Mouse (Mus musculus) neural tube, embryonic 15.5 days (tissue): ENCODE measurements around the gene Cacna1c. TPM values are rescaled to one million over a fixed set of nuclear protein-coding genes. Genes with fewer than 3 reads are reported as not detected.

ENCODE experiments used
- ATAC-seq: fragments of 200-750 bp; cut with Nextera tagmentation; 2 replicates; pipeline ENCODE4 v1.8.0; 2017; ENCODE audit warnings: mild to moderate bottlenecking, moderate TSS enrichment, moderate library complexity; ENCODE audit not compliant: low FRiP score
- H3K27ac ChIP-seq: fragments of 300-500 bp; sonication (generic); replicated peaks from 2 replicates; pipeline ENCODE4 v1.5.1; 2015; ENCODE audit warnings: mild to moderate bottlenecking, inconsistent platforms
- H3K27me3 ChIP-seq: fragments of 300-500 bp; sonication (generic); replicated peaks from 2 replicates; pipeline ENCODE4 v1.6.1; 2015; ENCODE audit warnings: inconsistent platforms
- H3K36me3 ChIP-seq: fragments of 300-500 bp; sonication (generic); 2 replicates; pipeline ENCODE4 v1.6.1; 2015; ENCODE audit warnings: inconsistent platforms
- H3K4me1 ChIP-seq: fragments of 300-500 bp; sonication (generic); 2 replicates; pipeline ENCODE4 v1.6.1; 2015; ENCODE audit warnings: inconsistent platforms
- H3K4me2 ChIP-seq: fragments of 300-500 bp; sonication (generic); 2 replicates; pipeline ENCODE4 v1.6.1; 2015; ENCODE audit warnings: inconsistent platforms, mild to moderate bottlenecking, moderate library complexity
- H3K4me3 ChIP-seq: fragments of 300-500 bp; sonication (generic); replicated peaks from 2 replicates; pipeline ENCODE4 v1.5.1; 2015; ENCODE audit warnings: mild to moderate bottlenecking, inconsistent platforms
- H3K9ac ChIP-seq: fragments of 300-500 bp; sonication (generic); replicated peaks from 2 replicates; pipeline ENCODE4 v1.6.1; 2015; ENCODE audit warnings: mild to moderate bottlenecking, inconsistent platforms
- H3K9me3 ChIP-seq: fragments of 300-500 bp; sonication (generic); replicated peaks from 2 replicates; pipeline ENCODE4 v1.6.1; 2016; ENCODE audit warnings: inconsistent platforms
- WGBS: fragments of 180-500 bp; shearing (Covaris S2); methylation state at CpG from one replicate; pipeline ENCODE4 v1.1.7; 2015; ENCODE audit warnings: mixed read lengths; 5-methylcytosine and 5-hydroxymethylcytosine counted together
- polyA plus RNA-seq: library from polyadenylated mRNA; unstranded; fragments of >200 nt; fragmentation: Nextera tagmentation; extraction: Ambion mirVana; gene quantifications from 2 replicates; pipeline ENCODE4 v1.2.1, GENCODE M21; 2015

The Cacna1c gene
- polyA plus RNA-seq, 1 experiment from 2014 or later: 7.4 TPM

GRCm38 (mm10) chr6:118810834-118811233 is 385.4 kb downstream of the Cacna1c start:
- Histone ChIP-seq H3K4me2 (no peak overlapping the region), H3K36me3 (no peaks in the 10 kb centered on the region), H3K4me1 (peaks cover 24% of the 10 kb centered on the region), H3K9me3 (no peaks in the 10 kb centered on the region), H3K4me3 (no peak overlapping the region), H3K9ac (no peak overlapping the region), H3K27me3 (no peaks in the 10 kb centered on the region), H3K27ac (no peak overlapping the region)
- no peak for ATAC-seq
- 25% methylated on average over 1 of the region's 1 CpGs for WGBS

- WGBS: 82% methylated on average over 4 of the region's 4 CpGs
- no peak for ATAC-seq
- Histone ChIP-seq H3K36me3 (no peaks in the 10 kb centered on the region), H3K27ac (no peak overlapping the region), H3K27me3 (no peaks in the 10 kb centered on the region), H3K4me1 (peaks cover 28% of the 10 kb centered on the region), H3K9me3 (no peaks in the 10 kb centered on the region), H3K4me3 (no peak overlapping the region), H3K9ac (no peak overlapping the region), H3K4me2 (no peak overlapping the region)
Measured at GRCm38 (mm10) chr6:118805139-118805538, 391.1 kb downstream of the Cacna1c start.

GRCm38 (mm10) chr6:118802286-118802685 is 393.9 kb downstream of the Cacna1c start:
- H3K4me3 ChIP-seq: no peak overlapping the region
- no peaks in the 10 kb centered on the region for H3K9me3 ChIP-seq
- H3K4me2 ChIP-seq: no peak overlapping the region
- no peaks in the 10 kb centered on the region for H3K36me3 ChIP-seq
- no peak overlapping the region for H3K9ac ChIP-seq
- H3K4me1 ChIP-seq: peaks cover 17% of the 10 kb centered on the region
- H3K27me3 ChIP-seq: no peaks in the 10 kb centered on the region
- WGBS: 57% methylated on average over 11 of the region's 11 CpGs
- ATAC-seq: no peak
- no peak overlapping the region for H3K27ac ChIP-seq

- H3K4me3 ChIP-seq: no peak overlapping the region
- ATAC-seq: no peak
- peaks cover 29% of the 10 kb centered on the region for H3K4me1 ChIP-seq
- no peak overlapping the region for H3K4me2 ChIP-seq
- H3K27ac ChIP-seq: no peak overlapping the region
- H3K9me3 ChIP-seq: no peaks in the 10 kb centered on the region
- no peaks in the 10 kb centered on the region for H3K27me3 ChIP-seq
- no peak overlapping the region for H3K9ac ChIP-seq
- WGBS: 80% methylated on average over 4 of the region's 4 CpGs
- H3K36me3 ChIP-seq: no peaks in the 10 kb centered on the region
Measured at GRCm38 (mm10) chr6:118796393-118796792, 399.8 kb downstream of the Cacna1c start.

GRCm38 (mm10) chr6:118795716-118796115 is 400.5 kb downstream of the Cacna1c start:
- Histone ChIP-seq H3K36me3 (no peaks in the 10 kb centered on the region), H3K4me1 (peaks cover 29% of the 10 kb centered on the region), H3K27ac (no peak overlapping the region), H3K4me2 (no peak overlapping the region), H3K4me3 (no peak overlapping the region), H3K9ac (no peak overlapping the region), H3K27me3 (no peaks in the 10 kb centered on the region), H3K9me3 (no peaks in the 10 kb centered on the region)
- no peak for ATAC-seq

- ATAC-seq: peak; percentile 42; the same call in 1 of the 2 replicates
- H3K9ac ChIP-seq: no peak overlapping the region
- H3K27ac ChIP-seq: peak overlapping the region; percentile 18; the same call in 1 of the 2 replicates
- H3K36me3 ChIP-seq: no peaks in the 10 kb centered on the region
- peaks cover 20% of the 10 kb centered on the region for H3K4me1 ChIP-seq
- WGBS: 44% methylated on average over 5 of the region's 5 CpGs
- no peaks in the 10 kb centered on the region for H3K9me3 ChIP-seq
- no peak overlapping the region for H3K4me3 ChIP-seq
- H3K4me2 ChIP-seq: no peak overlapping the region
- H3K27me3 ChIP-seq: no peaks in the 10 kb centered on the region
Measured at GRCm38 (mm10) chr6:118791921-118792368, 404.3 kb downstream of the Cacna1c start.

GRCm38 (mm10) chr6:118787933-118788332 is 408.3 kb downstream of the Cacna1c start:
- WGBS: 83% methylated on average over 3 of the region's 3 CpGs
- Histone ChIP-seq H3K4me3 (no peak overlapping the region), H3K27me3 (no peaks in the 10 kb centered on the region), H3K27ac (no peak overlapping the region), H3K36me3 (no peaks in the 10 kb centered on the region), H3K4me1 (peaks cover 22% of the 10 kb centered on the region), H3K9me3 (no peaks in the 10 kb centered on the region), H3K9ac (no peak overlapping the region), H3K4me2 (no peak overlapping the region)
- ATAC-seq: no peak

- Histone ChIP-seq H3K4me3 (no peak overlapping the region), H3K4me1 (peaks cover 10% of the 10 kb centered on the region), H3K9me3 (no peaks in the 10 kb centered on the region), H3K9ac (no peak overlapping the region), H3K36me3 (no peaks in the 10 kb centered on the region; the same call in 1 of the 2 replicates), H3K27me3 (no peaks in the 10 kb centered on the region), H3K27ac (no peak overlapping the region), H3K4me2 (no peak overlapping the region)
- no peak for ATAC-seq
- 69% methylated on average over 7 of the region's 7 CpGs for WGBS
Measured at GRCm38 (mm10) chr6:118780280-118780679, 415.9 kb downstream of the Cacna1c start.

- no peak overlapping the region for H3K4me3 ChIP-seq
- H3K27ac ChIP-seq: no peak overlapping the region
- H3K27me3 ChIP-seq: no peaks in the 10 kb centered on the region
- H3K4me2 ChIP-seq: no peak overlapping the region
- peaks cover 3% of the 10 kb centered on the region; the same call in 1 of the 2 replicates for H3K36me3 ChIP-seq
- H3K4me1 ChIP-seq: peaks cover 10% of the 10 kb centered on the region
- H3K9ac ChIP-seq: no peak overlapping the region
- no peak for ATAC-seq
- no peaks in the 10 kb centered on the region for H3K9me3 ChIP-seq
- WGBS: 80% methylated on average over 8 of the region's 8 CpGs
Measured at GRCm38 (mm10) chr6:118779201-118779600, 417.0 kb downstream of the Cacna1c start.

- peaks cover 10% of the 10 kb centered on the region for H3K4me1 ChIP-seq
- ATAC-seq: no peak
- H3K27me3 ChIP-seq: no peaks in the 10 kb centered on the region
- H3K9me3 ChIP-seq: no peaks in the 10 kb centered on the region
- H3K9ac ChIP-seq: no peak overlapping the region
- no peak overlapping the region for H3K27ac ChIP-seq
- H3K4me3 ChIP-seq: no peak overlapping the region
- 77% methylated on average over 8 of the region's 8 CpGs for WGBS
- no peak overlapping the region for H3K4me2 ChIP-seq
- peaks cover 3% of the 10 kb centered on the region; the same call in 1 of the 2 replicates for H3K36me3 ChIP-seq
Measured at GRCm38 (mm10) chr6:118777457-118777856, 418.8 kb downstream of the Cacna1c start.

- Histone ChIP-seq H3K9ac (no peak overlapping the region), H3K9me3 (no peaks in the 10 kb centered on the region), H3K4me3 (no peak overlapping the region), H3K4me2 (no peak overlapping the region), H3K27me3 (no peaks in the 10 kb centered on the region), H3K36me3 (peaks cover 3% of the 10 kb centered on the region; the same call in 1 of the 2 replicates), H3K27ac (no peak overlapping the region), H3K4me1 (peaks cover 10% of the 10 kb centered on the region)
- 70% methylated on average over 9 of the region's 9 CpGs for WGBS
- ATAC-seq: no peak
Measured at GRCm38 (mm10) chr6:118776459-118776858, 419.8 kb downstream of the Cacna1c start.

GRCm38 (mm10) chr6:118772581-118772980 is 423.6 kb downstream of the Cacna1c start:
- ATAC-seq: no peak
- 96% methylated on average over 6 of the region's 6 CpGs for WGBS
- peaks cover 3% of the 10 kb centered on the region; the same call in 1 of the 2 replicates for H3K36me3 ChIP-seq
- H3K4me2 ChIP-seq: no peak overlapping the region
- H3K27ac ChIP-seq: no peak overlapping the region
- no peak overlapping the region for H3K9ac ChIP-seq
- peaks cover 10% of the 10 kb centered on the region for H3K4me1 ChIP-seq
- no peaks in the 10 kb centered on the region for H3K9me3 ChIP-seq
- no peak overlapping the region for H3K4me3 ChIP-seq
- H3K27me3 ChIP-seq: no peaks in the 10 kb centered on the region
